Mouse (Mus musculus) cerebellum, adult (tissue): ENCODE measurements around the gene Klk1b5.
"Not testable (repeated sequence)": the region's sequence is repeated elsewhere in the genome, so short reads cannot be mapped to it uniquely, and the experiment has no call there.

Experiments used
- ATAC-seq: cut with Nextera tagmentation; 2 replicates; pipeline ENCODE4 v1.9.2; 2017; ENCODE audit warnings: mild to moderate bottlenecking, moderate library complexity, mixed read lengths; ENCODE audit not compliant: insufficient number of reproducible peaks, low FRiP score, low TSS enrichment

Klk1b5 gene

GRCm38 (mm10) chr7:44250732-44251275, 35.1 kb downstream of the Klk1b5 start:
- ATAC-seq: not testable (repeated sequence)

- ATAC-seq: no peak
Measured at GRCm38 (mm10) chr7:44253023-44253616, 37.4 kb downstream of the Klk1b5 start.

GRCm38 (mm10) chr7:44254930-44255329, 39.2 kb downstream of the Klk1b5 start:
- no peak for ATAC-seq

- no peak for ATAC-seq
Measured at GRCm38 (mm10) chr7:44257278-44257677, 41.5 kb downstream of the Klk1b5 start, which contains the start of gene Acp4. TSS of gene Acp4 (minus strand) at chr7:44257378.

- no peak for ATAC-seq
Measured at GRCm38 (mm10) chr7:44260410-44260809, 44.7 kb downstream of the Klk1b5 start.

- no peak for ATAC-seq
Measured at GRCm38 (mm10) chr7:44261147-44261546, 45.4 kb downstream of the Klk1b5 start, which contains the start of gene Gm15517. TSS of gene Gm15517 (plus strand) at chr7:44261447.

GRCm38 (mm10) chr7:44262791-44263643, 47.3 kb downstream of the Klk1b5 start:
- peak; percentile 87 for ATAC-seq

- ATAC-seq: no peak
Measured at GRCm38 (mm10) chr7:44268117-44268516, 52.4 kb downstream of the Klk1b5 start.

GRCm38 (mm10) chr7:44269397-44269796, 53.7 kb downstream of the Klk1b5 start:
- no peak for ATAC-seq
